Mouse (Mus musculus): ENCODE results near the gene Gzmn. TPM values are rescaled to one million over a fixed set of nuclear protein-coding genes. Genes with fewer than 3 reads are reported as not detected.
"Not testable (repeated sequence)": the region's sequence is repeated elsewhere in the genome, so short reads cannot be mapped to it uniquely, and the experiment has no call there.

Gene Gzmn
- total RNA-seq (2021) = not detected
- long read RNA-seq, experiment 1 = 0 reads
- long read RNA-seq, experiment 2 = 0 reads

DNA sequence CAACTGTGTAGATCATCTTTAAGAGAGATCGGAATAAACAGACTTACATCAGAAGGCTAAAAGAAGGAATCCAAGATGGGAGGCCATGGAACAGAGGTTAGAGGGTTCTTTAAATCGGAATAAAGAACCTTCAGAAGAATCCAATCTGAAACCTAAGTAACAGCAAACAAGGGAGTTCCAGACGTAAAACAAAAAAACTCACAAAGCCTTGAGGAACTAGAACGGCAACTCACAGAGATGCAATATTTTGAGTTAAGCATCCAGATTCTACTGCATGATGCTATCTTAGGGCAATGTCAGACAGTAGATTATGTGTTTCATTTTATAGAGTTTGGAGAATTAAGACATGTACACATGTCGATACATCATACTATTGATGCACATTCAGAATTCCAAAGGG is at the start of gene Gzmn:
TSS of gene Gzmn (minus strand) at position 101 of the 400 bp plus-strand sequence.
- no peak for DNase-seq

DNA sequence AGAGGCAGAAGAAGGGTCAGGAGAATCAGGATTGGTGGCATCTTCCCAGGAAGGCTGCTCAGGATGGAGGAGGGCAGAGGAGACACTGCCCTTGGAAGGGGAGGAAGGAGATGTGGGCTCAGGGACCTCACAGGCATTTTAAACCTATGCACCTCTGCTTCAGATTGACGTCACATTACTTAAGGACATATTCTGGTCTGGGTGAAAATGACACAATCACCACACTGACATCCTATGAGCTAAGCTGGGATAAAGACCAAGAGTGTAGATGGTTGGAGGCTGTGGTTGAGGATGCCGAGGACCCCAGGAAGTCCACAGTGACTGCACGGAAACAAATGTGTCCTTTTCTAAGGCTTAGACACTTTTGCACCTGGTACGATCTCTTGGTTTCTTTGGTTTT is 36.9 kb upstream of the Gzmn start, which contains the start of gene Gzmf:
TSS of gene Gzmf (minus strand) at position 101 of the 400 bp plus-strand sequence.
- no peak for DNase-seq

- DNase-seq = no peak
Measured at GRCm38 (mm10) chr14:56205613-56206012, 31.2 kb upstream of the Gzmn start.

GRCm38 (mm10) chr14:56205021-56205420 is 30.6 kb upstream of the Gzmn start:
- DNase-seq = peak; percentile 36 to 56

DNA sequence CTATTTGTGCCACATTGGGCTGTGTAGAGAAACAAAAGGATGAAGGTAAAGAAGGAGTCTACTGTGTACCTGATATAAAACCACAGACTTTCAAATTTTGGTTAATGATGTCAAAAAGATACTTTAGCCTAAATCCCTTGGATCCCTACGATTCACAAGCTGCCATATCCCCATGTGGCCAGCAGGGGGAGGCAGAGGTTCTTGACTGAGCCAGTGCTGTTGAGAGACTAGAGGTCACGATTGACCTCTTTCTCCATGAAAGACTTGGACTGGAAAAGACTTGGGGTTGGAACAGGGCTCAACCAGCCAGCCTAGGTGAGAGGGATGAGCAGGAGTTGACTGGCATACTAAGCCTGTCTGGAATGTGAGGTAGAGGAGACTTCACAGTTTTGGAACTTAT is 29.6 kb upstream of the Gzmn start:
- DNase-seq = peak; percentile 73 to 78

DNA sequence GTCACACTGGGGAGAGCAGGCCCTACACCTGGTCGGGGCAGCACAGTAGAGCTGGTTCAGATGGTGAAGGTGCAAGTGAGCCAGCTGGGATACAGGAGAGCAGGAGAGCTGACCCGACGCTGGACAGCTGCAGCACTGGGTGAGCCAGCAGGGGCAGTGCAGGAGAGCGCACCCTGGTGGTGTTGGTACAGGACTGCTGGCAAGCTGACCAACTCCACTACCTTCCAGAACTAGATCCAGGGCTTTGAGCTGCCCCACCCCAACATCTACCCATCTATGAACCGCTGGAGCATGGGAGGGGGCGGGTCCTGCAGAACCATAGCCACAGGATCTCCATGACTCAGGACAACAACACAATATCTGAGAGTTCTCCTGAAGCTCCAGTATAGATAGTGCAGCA is 12.5 kb upstream of the Gzmn start:
- peak; percentile 31 to 41 for DNase-seq

DNA sequence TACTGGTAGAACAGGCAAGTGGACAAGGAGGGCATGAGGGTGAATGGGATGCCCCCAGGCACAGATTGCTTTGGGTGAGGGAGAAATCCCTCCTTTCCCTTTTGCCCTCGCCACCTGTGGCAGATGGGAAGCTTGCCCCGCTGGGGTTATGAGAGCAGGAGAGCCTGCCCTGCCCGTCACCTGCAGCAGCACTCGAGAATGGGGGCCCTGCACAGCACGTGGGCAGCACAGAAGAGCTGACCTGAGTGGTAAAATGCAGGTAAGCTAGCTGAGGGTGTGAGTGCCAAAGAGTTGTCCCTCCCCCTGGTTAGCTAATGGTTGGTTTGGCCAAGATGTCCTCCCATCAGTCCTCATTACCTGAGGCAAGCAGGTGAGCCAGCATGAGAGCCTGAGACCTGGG is 12.1 kb upstream of the Gzmn start:
- no peak for DNase-seq

GRCm38 (mm10) chr14:56177651-56178050 is 3.3 kb upstream of the Gzmn start:
- peak; percentile 52 to 68 for DNase-seq

DNA sequence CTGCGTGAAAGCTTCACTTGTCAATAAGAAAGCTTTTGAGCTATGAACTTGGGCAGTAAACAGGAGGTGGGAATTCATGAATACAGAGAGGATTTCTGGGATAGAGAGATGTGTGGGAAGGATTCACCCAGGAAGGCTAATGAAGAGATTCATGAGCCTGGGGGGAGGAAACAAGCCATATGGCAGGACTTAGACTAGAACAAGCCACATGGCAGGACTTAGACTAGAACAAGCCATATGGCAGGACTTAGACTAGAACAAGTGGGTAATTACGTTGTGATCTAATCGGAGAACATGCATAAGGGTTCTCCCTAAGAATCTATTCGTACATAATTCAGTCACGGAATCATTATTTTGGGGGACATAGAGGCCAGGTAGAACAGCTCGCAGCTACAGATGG is 1.0 kb downstream of the Gzmn start:
- DNase-seq = no peak

GRCm38 (mm10) chr14:56172744-56173143 is 1.7 kb downstream of the Gzmn start:
- no peak for DNase-seq

DNA sequence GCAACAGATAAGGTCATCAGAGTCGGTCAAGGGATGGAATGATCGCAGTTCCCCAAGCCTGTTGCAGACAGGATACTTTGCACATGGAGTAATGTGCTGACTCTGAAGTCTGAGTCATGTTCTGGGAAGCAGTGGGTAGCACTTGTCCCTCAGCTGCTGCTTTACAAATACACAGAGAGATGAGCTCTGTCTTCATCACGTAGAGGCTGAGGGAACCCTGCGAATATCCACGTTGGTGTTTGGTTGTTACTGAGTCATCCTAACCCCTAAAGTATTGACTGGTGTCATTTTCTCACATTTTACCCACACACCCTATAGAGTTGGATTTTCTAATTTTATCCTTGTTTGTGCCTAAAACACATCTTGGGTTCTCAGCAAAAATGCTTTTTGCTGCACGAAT is 6.4 kb downstream of the Gzmn start:
- DNase-seq = no peak

DNA sequence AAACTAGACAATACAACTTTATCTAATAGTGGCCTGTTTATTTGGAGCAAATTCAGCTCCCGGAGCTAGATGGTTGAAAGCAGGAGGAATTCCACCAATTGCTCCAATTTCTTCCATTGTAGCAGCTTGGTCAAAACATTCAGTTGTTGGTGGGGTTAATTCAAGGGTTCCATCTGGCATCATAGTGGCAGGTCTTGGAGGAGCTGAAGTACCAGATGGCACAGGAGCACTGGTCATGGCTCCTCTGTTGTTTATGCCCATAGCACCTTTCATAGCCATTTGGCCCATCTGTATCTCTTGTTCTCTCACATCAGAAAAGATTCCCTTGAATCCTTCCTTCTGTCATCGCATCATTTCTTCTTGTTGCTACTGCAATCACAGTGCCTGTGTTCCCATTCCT is 12.3 kb downstream of the Gzmn start:
- DNase-seq = no peak

- DNase-seq = not testable (repeated sequence)
Measured at GRCm38 (mm10) chr14:56159479-56159878, 14.9 kb downstream of the Gzmn start, which contains the start of gene Gzmg. TSS of gene Gzmg (minus strand) at chr14:56159579.

GRCm38 (mm10) chr14:56155340-56155739 is 19.1 kb downstream of the Gzmn start:
- no peak for DNase-seq

- not testable (repeated sequence) for DNase-seq
Measured at GRCm38 (mm10) chr14:56133675-56134074, 40.7 kb downstream of the Gzmn start.

DNA sequence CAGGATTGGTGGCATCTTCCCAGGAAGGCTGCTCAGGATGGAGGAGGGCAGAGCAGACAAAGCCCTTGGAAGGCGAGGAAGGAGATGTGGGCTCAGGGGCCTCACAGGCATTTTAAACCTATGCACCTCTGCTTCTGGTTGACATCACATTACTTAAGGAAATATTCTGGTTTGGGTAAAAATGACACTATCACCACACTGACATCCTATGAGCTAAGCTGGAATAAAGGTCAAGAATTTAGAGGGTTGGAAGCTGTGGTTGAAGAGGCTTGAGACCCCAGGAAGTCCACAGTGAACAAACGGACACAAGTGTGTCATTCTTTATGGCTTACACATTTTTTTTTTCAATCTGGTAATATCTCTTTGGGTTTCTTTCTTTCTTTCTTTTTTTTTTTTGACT is 41.9 kb downstream of the Gzmn start, which contains the start of gene Gzmd:
TSS of gene Gzmd (minus strand) at position 101 of the 400 bp plus-strand sequence.
- not testable (repeated sequence) for DNase-seq

DNA sequence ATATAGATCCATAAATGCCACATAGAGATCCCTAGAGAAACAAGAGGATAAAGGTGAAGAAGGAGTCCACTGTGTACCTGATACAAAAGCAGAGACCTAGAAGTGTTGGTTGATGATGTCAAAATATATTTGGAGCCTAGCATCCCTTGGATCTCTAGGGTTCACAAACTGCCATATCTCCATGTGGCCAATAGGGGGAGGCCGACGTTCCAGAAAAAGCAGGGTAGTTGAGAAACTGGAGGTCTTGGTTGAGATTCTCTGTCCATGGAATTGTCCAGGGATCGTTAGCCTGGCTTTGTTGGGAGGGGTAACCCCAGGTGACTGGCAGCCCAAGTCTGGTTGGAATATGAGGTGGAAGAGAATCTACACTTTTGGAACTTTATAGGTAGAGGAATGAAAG is 46.1 kb downstream of the Gzmn start:
- DNase-seq = no peak

DNA sequence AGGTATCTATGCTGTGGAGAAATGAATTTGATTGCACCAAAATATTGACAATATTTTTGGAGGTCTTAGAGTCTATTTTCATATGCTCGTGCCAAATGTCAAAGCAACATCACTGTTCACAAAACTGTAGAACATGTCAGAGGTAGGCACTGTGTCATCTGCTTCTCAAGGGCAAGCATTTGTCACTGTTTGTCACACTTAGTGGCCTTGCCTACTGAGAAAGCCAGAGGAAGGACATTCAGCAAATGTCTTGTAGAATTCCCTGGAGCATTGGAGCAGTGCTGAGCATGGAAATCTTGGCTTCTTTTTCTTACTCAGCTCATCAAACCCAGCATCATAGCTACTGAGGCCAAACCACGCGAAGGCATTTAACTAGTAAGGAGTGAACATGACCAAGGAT is 50.9 kb downstream of the Gzmn start:
- DNase-seq = peak; percentile 18 to 30

DNA sequence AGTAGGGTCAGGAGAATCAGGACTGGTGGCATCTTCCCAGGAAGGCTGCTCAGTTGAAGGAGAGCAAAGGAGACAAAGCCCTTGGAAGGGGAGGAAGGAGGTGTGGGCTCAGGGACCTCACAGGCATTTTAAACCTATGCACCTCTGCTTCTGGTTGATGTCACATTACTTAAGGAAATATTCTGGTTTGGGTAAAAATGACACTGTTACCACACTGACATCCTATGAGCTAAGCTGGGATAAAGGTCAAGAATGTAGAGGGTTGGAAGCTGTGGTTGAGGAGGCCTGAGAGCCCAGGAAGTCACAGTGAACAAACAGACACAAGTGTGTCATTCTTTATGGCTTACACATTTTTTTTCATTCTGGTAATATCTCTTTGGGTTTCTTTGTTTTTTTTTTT is 53.9 kb downstream of the Gzmn start, which contains the start of gene Gzme:
TSS of gene Gzme (minus strand) at position 101 of the 400 bp plus-strand sequence.
- no peak for DNase-seq

Other genes starting within 250 kb of the Gzmn start
- gene Cma1, start 229.9 kb downstream of the Gzmn start, total RNA-seq (2021) = 1 to 10 TPM; 1.9 to 2.7 TPM
- not detected for gene Cma2, start 223.6 kb downstream of the Gzmn start, total RNA-seq (2021)
- gene Mcpt1, start 156.6 kb downstream of the Gzmn start, total RNA-seq (2021) = not detected
- not detected for gene Mcpt9, start 144.1 kb downstream of the Gzmn start, total RNA-seq (2021)
- gene Mcpt2, start 132.6 kb downstream of the Gzmn start, total RNA-seq (2021) = not detected
- 1 to 10 TPM; 2.2 to 2.8 TPM for gene Mcpt4, start 112.3 kb downstream of the Gzmn start, total RNA-seq (2021)
- not detected for gene Mcpt8, start 89.3 kb downstream of the Gzmn start, total RNA-seq (2021)
- gene Ctsg, start 72.0 kb downstream of the Gzmn start, total RNA-seq (2021) = not detected
- gene Gzme, start 54.0 kb downstream of the Gzmn start, total RNA-seq (2021) = not detected
- not detected for gene Gzmd, start 42.0 kb downstream of the Gzmn start, total RNA-seq (2021)
- gene Gzmg, start 15.0 kb downstream of the Gzmn start, total RNA-seq (2021) = not detected
- not detected for gene Gzmf, start 36.8 kb upstream of the Gzmn start, total RNA-seq (2021)
- not detected for gene Gzmc, start 60.1 kb upstream of the Gzmn start, total RNA-seq (2021)
- gene Gzmb, start 87.7 kb upstream of the Gzmn start, total RNA-seq (2021) = under 1 TPM; 0.20 to 0.33 TPM
- not detected for gene Atp12a, start 190.5 kb upstream of the Gzmn start, total RNA-seq (2021)
- gene Rnf17, start 228.0 kb upstream of the Gzmn start, total RNA-seq (2021) = 1 to 10 TPM in 1 of 2 experiments, under 1 TPM in 1; 0.63 to 1.5 TPM